Mouse (Mus musculus) limb, embryonic 14.5 days (tissue): Measurements from ENCODE around the gene Ccdc60. TPM values are rescaled to one million over a fixed set of nuclear protein-coding genes. Genes with fewer than 3 reads are reported as not detected.

Experiments used
- ATAC-seq: fragments of 200-750 bp; cut with Nextera tagmentation; 2 replicates; pipeline ENCODE4 v1.8.0; 2017; ENCODE audit warnings: low read depth, moderate number of reproducible peaks, moderate TSS enrichment; ENCODE audit not compliant: low FRiP score
- DNase-seq: peaks from one replicate; pipeline ENCODE4 v3.0.0-alpha.2; 2015; ENCODE audit warnings: low spot score
- H3K27ac ChIP-seq: fragments of 300-500 bp; sonication (generic); replicated peaks from 2 replicates; pipeline ENCODE4 v1.5.1; 2014; ENCODE audit warnings: low read depth, mild to moderate bottlenecking, low read length, moderate library complexity, mixed read lengths
- H3K27me3 ChIP-seq: fragments of 300-500 bp; sonication (generic); 2 replicates; pipeline ENCODE4 v1.6.1; 2014; ENCODE audit warnings: low read length, mixed read lengths; ENCODE audit not compliant: control insufficient read depth, insufficient read depth
- H3K36me3 ChIP-seq: fragments of 300-500 bp; sonication (generic); 2 replicates; pipeline ENCODE4 v1.6.1; 2014; ENCODE audit warnings: mild to moderate bottlenecking, low read length, moderate library complexity, mixed read lengths; ENCODE audit not compliant: control insufficient read depth, insufficient read depth
- H3K4me1 ChIP-seq: fragments of 300-500 bp; sonication (generic); 2 replicates; pipeline ENCODE4 v1.6.1; 2014; ENCODE audit warnings: antibody characterized with exemption, low read length, mixed read lengths; ENCODE audit not compliant: control insufficient read depth, insufficient read depth
- H3K4me2 ChIP-seq: fragments of 300-500 bp; sonication (generic); replicated peaks from 2 replicates; pipeline ENCODE4 v1.6.1; 2014; ENCODE audit warnings: low read depth, mild to moderate bottlenecking, low read length, moderate library complexity; ENCODE audit not compliant: severe bottlenecking
- H3K4me3 ChIP-seq: fragments of 300-500 bp; sonication (generic); replicated peaks from 2 replicates; pipeline ENCODE4 v1.5.1; 2014; ENCODE audit warnings: low read length
- H3K9ac ChIP-seq: fragments of 300-500 bp; sonication (generic); 2 replicates; pipeline ENCODE4 v1.6.1; 2014; ENCODE audit warnings: mild to moderate bottlenecking, low read depth, low read length, moderate library complexity; ENCODE audit not compliant: severe bottlenecking
- H3K9me3 ChIP-seq: fragments of 300-500 bp; sonication (generic); 2 replicates; pipeline ENCODE4 v1.6.1; 2016; ENCODE audit warnings: low read length; ENCODE audit not compliant: control insufficient read depth
- POLR2A ChIP-seq: fragments of 200-500 bp; IDR thresholded peaks from 2 replicates; pipeline ENCODE4 v1.8.0; 2012; ENCODE audit warnings: inconsistent platforms, mild to moderate bottlenecking, moderate library complexity, borderline replicate concordance; ENCODE audit not compliant: insufficient read depth, insufficient read length; ENCODE audit errors: extremely low read depth
- WGBS: fragments of 180-500 bp; shearing (Covaris S2); extraction: QIAGEN DNeasy Blood & Tissue Kit; methylation state at CpG from one replicate; pipeline ENCODE4 v1.1.7; 2014; 5-methylcytosine and 5-hydroxymethylcytosine counted together
- polyA plus RNA-seq, 2 experiments: library from polyadenylated mRNA; depleted of rRNA in 1 of 2; stranded (reverse) in 1 of 2; unstranded in 1 of 2; fragments of >200 nt; fragmentation: Nextera tagmentation in 1 of 2; extraction: Ambion mirVana in 1 of 2; gene quantifications; 2 replicates each; pipeline versions ENCODE4 v1.2.1 to v1.2.3; 2012 to 2014

Ccdc60 gene
- polyA plus RNA-seq, 2 experiments: 0.80 to 1.4 TPM

GRCm38 (mm10) chr5:116274365-116274764 lies 14.4 kb downstream of the Ccdc60 start:
- WGBS: 79% methylated on average over 5 of the region's 5 CpGs
- H3K27ac ChIP-seq: no peak overlapping the region
- no peaks in the 10 kb centered on the region for H3K27me3 ChIP-seq
- no peak for ATAC-seq
- H3K9ac ChIP-seq: no peak overlapping the region
- H3K4me1 ChIP-seq: peaks cover 14% of the 10 kb centered on the region
- TF ChIP-seq POLR2A: no peak
- H3K4me3 ChIP-seq: no peak overlapping the region
- no peak overlapping the region for H3K4me2 ChIP-seq
- no peak for DNase-seq
- no peaks in the 10 kb centered on the region for H3K36me3 ChIP-seq
- peaks cover 9% of the 10 kb centered on the region; the same call in 1 of the 2 replicates for H3K9me3 ChIP-seq

GRCm38 (mm10) chr5:116271511-116272227 lies 17.1 kb downstream of the Ccdc60 start:
- Histone ChIP-seq H3K36me3 (no peaks in the 10 kb centered on the region), H3K4me2 (no peak overlapping the region), H3K9me3 (no peaks in the 10 kb centered on the region), H3K9ac (no peak overlapping the region), H3K4me1 (peaks cover 24% of the 10 kb centered on the region), H3K27me3 (no peaks in the 10 kb centered on the region), H3K27ac (no peak overlapping the region), H3K4me3 (no peak overlapping the region)
- 50% methylated on average over 17 of the region's 17 CpGs for WGBS
- ATAC-seq (no peak), DNase-seq (no peak)
- no peak for TF ChIP-seq POLR2A

- Histone ChIP-seq H3K9me3 (no peaks in the 10 kb centered on the region), H3K4me3 (no peak overlapping the region), H3K4me2 (no peak overlapping the region), H3K36me3 (no peaks in the 10 kb centered on the region), H3K27ac (no peak overlapping the region), H3K9ac (no peak overlapping the region), H3K27me3 (no peaks in the 10 kb centered on the region), H3K4me1 (peaks cover 20% of the 10 kb centered on the region)
- DNase-seq (peak; percentile 52), ATAC-seq (no peak)
- 57% methylated on average over 17 of the region's 17 CpGs for WGBS
- TF ChIP-seq POLR2A: no peak
Observed at GRCm38 (mm10) chr5:116269212-116270145, 19.3 kb downstream of the Ccdc60 start.

- no peak for DNase-seq
Observed at GRCm38 (mm10) chr5:116262689-116263088, 26.1 kb downstream of the Ccdc60 start.

GRCm38 (mm10) chr5:116261944-116262343 lies 26.8 kb downstream of the Ccdc60 start:
- ATAC-seq: no peak
- 94% methylated on average over 5 of the region's 5 CpGs for WGBS
- no peak overlapping the region for H3K9ac ChIP-seq

More at GRCm38 (mm10) chr5:116262689-116263088, 26.1 kb downstream of the Ccdc60 start:
- Histone ChIP-seq H3K4me3 (no peak overlapping the region), H3K27me3 (no peaks in the 10 kb centered on the region), H3K27ac (no peak overlapping the region), H3K9ac (no peak overlapping the region), H3K9me3 (no peaks in the 10 kb centered on the region), H3K4me1 (no peaks in the 10 kb centered on the region), H3K36me3 (no peaks in the 10 kb centered on the region), H3K4me2 (no peak overlapping the region)
- TF ChIP-seq POLR2A: no peak
- ATAC-seq: no peak
- WGBS: 88% methylated on average over 2 of the region's 2 CpGs

More at GRCm38 (mm10) chr5:116261944-116262343, 26.8 kb downstream of the Ccdc60 start:
- no peaks in the 10 kb centered on the region for H3K9me3 ChIP-seq
- no peaks in the 10 kb centered on the region for H3K27me3 ChIP-seq
- H3K4me3 ChIP-seq: no peak overlapping the region
- no peaks in the 10 kb centered on the region for H3K36me3 ChIP-seq
- no peak overlapping the region for H3K27ac ChIP-seq
- no peaks in the 10 kb centered on the region for H3K4me1 ChIP-seq
- no peak for DNase-seq
- H3K4me2 ChIP-seq: no peak overlapping the region
- no peak for TF ChIP-seq POLR2A
